Comparison of ENCODE assay signal across 8 mouse cellular contexts in genomic region chr5:104458832-104459705, GRCm38 (mm10). TPM values are rescaled to one million over a fixed set of nuclear protein-coding genes. Genes with fewer than 3 reads are reported as not detected.
A peak's percentile ranks its signal among the peaks of the same experiment; 100 is the strongest.
DNase-seq lines count a peak whose midpoint lies in the region; ATAC-seq and TF ChIP-seq lines count a peak whose summit lies in the region.

Gene Pkd2, plus strand, starts transcription at chr5:104459450.

- no peak for TF ChIP-seq CTCF in thymus, adult 2 months (IDR thresholded peaks at IDR 0.05; ENCODE audit: borderline replicate concordance, control insufficient read depth, extremely low read depth, insufficient read depth, low read length, poor library complexity)

- WGBS in thymus, adult 2 months, result 15% methylated on average over 46 of the region's 46 CpGs
- WGBS in embryonic facial prominence, embryonic 11.5 days, result 10% methylated on average over 46 of the region's 46 CpGs
- 10% methylated on average over 45 of the region's 46 CpGs for WGBS in limb, embryonic 13.5 days
- WGBS in midbrain, embryonic 12.5 days, result 15% methylated on average over 34 of the region's 46 CpGs
- WGBS in stomach, embryonic 15.5 days, result 17% methylated on average over 25 of the region's 46 CpGs

- no peak for TF ChIP-seq POLR2A in thymus, adult 2 months (IDR thresholded peaks at IDR 0.05; ENCODE audit: control insufficient read depth, extremely low read depth, insufficient read depth, low read length, poor library complexity)

- ATAC-seq in embryonic facial prominence, embryonic 11.5 days (replicated peaks; ENCODE audit: insufficient number of reproducible peaks, low FRiP score, low TSS enrichment, low read depth), result peak; percentile 80
- ATAC-seq in limb, embryonic 13.5 days (ENCODE audit: low FRiP score, low read depth), result peak; percentile 88
- ATAC-seq in midbrain, embryonic 12.5 days (ENCODE audit: low FRiP score, low read depth), result peak; percentile 90
- ATAC-seq in stomach, embryonic 15.5 days (ENCODE audit: insufficient read depth, low FRiP score, low read depth), result peak; percentile 94

- H3K27ac ChIP-seq in thymus, adult 2 months (ENCODE audit: control insufficient read depth, insufficient read depth, low read length), result peak within 1 kb of the TSS; percentile 29; the same call in 1 of the 2 replicates
- H3K27ac ChIP-seq in embryonic facial prominence, embryonic 11.5 days (replicated peaks; ENCODE audit: low read depth, low read length), result peak within 1 kb of the TSS; percentile 87
- peak within 1 kb of the TSS; percentile 97 for H3K27ac ChIP-seq in limb, embryonic 13.5 days
- peak within 1 kb of the TSS; percentile 87 for H3K27ac ChIP-seq in midbrain, embryonic 12.5 days (replicated peaks)
- peak within 1 kb of the TSS; percentile 95 for H3K27ac ChIP-seq in stomach, embryonic 15.5 days

- H3K36me3 ChIP-seq in thymus, adult 2 months (ENCODE audit: control insufficient read depth, insufficient read depth, low read length), result no peaks in the 10 kb centered on the region
- H3K36me3 ChIP-seq in embryonic facial prominence, embryonic 11.5 days (replicated peaks; ENCODE audit: control insufficient read depth, insufficient read depth, low read depth, low read length), result no peaks in the 10 kb centered on the region
- H3K36me3 ChIP-seq in limb, embryonic 13.5 days, result peaks cover 27% of the 10 kb centered on the region
- 0 out of 2 replicates have a peak, but pooled peaks cover 4% of the 10 kb centered on the region for H3K36me3 ChIP-seq in midbrain, embryonic 12.5 days
- H3K36me3 ChIP-seq in stomach, embryonic 15.5 days, result 0 out of 2 replicates have a peak, but pooled peaks cover under 1% of the 10 kb centered on the region

- peaks cover 11% of the 10 kb centered on the region; the same call in 1 of the 2 replicates for H3K27me3 ChIP-seq in thymus, adult 2 months (ENCODE audit: control insufficient read depth, insufficient read depth, low read length)
- no peaks in the 10 kb centered on the region for H3K27me3 ChIP-seq in embryonic facial prominence, embryonic 11.5 days (ENCODE audit: control insufficient read depth, insufficient read depth, low read length)
- H3K27me3 ChIP-seq in limb, embryonic 13.5 days, result no peaks in the 10 kb centered on the region
- H3K27me3 ChIP-seq in midbrain, embryonic 12.5 days, result no peaks in the 10 kb centered on the region
- no peaks in the 10 kb centered on the region for H3K27me3 ChIP-seq in stomach, embryonic 15.5 days (replicated peaks)

- no peaks in the 10 kb centered on the region for H3K9me3 ChIP-seq in embryonic facial prominence, embryonic 11.5 days (replicated peaks; ENCODE audit: control insufficient read depth, low read length)
- peaks cover 8% of the 10 kb centered on the region for H3K9me3 ChIP-seq in limb, embryonic 13.5 days
- no peaks in the 10 kb centered on the region for H3K9me3 ChIP-seq in midbrain, embryonic 12.5 days
- H3K9me3 ChIP-seq in stomach, embryonic 15.5 days, result no peaks in the 10 kb centered on the region

- peak within 1 kb of the TSS; percentile 98 for H3K9ac ChIP-seq in embryonic facial prominence, embryonic 11.5 days (replicated peaks; ENCODE audit: low read length)
- H3K9ac ChIP-seq in limb, embryonic 13.5 days, result peak within 1 kb of the TSS; percentile 98
- H3K9ac ChIP-seq in midbrain, embryonic 12.5 days (replicated peaks), result peak within 1 kb of the TSS; percentile 95
- H3K9ac ChIP-seq in stomach, embryonic 15.5 days, result peak within 1 kb of the TSS; percentile 91

- peak within 1 kb of the TSS; percentile 30 for H3K4me3 ChIP-seq in thymus, adult 2 months (ENCODE audit: control insufficient read depth, insufficient read depth, low read length)
- H3K4me3 ChIP-seq in embryonic facial prominence, embryonic 11.5 days (ENCODE audit: low read depth, low read length), result peak within 1 kb of the TSS; percentile 79
- peak within 1 kb of the TSS; percentile 89 for H3K4me3 ChIP-seq in limb, embryonic 13.5 days
- peak within 1 kb of the TSS; percentile 76 for H3K4me3 ChIP-seq in midbrain, embryonic 12.5 days
- H3K4me3 ChIP-seq in stomach, embryonic 15.5 days (replicated peaks), result peak within 1 kb of the TSS; percentile 90

- H3K4me1 ChIP-seq in thymus, adult 2 months (replicated peaks; ENCODE audit: control insufficient read depth, insufficient read depth, low read length), result no peaks in the 10 kb centered on the region
- no peaks in the 10 kb centered on the region for H3K4me1 ChIP-seq in embryonic facial prominence, embryonic 11.5 days (ENCODE audit: control insufficient read depth, insufficient read depth, low read length)
- peaks cover 26% of the 10 kb centered on the region for H3K4me1 ChIP-seq in limb, embryonic 13.5 days
- peaks cover 15% of the 10 kb centered on the region for H3K4me1 ChIP-seq in midbrain, embryonic 12.5 days
- peaks cover 3% of the 10 kb centered on the region; the same call in 1 of the 2 replicates for H3K4me1 ChIP-seq in stomach, embryonic 15.5 days

- H3K4me2 ChIP-seq in embryonic facial prominence, embryonic 11.5 days (ENCODE audit: low read depth, low read length), result peak within 1 kb of the TSS; percentile 82
- peak within 1 kb of the TSS; percentile 72 for H3K4me2 ChIP-seq in limb, embryonic 13.5 days (replicated peaks)
- H3K4me2 ChIP-seq in midbrain, embryonic 12.5 days (replicated peaks), result peak within 1 kb of the TSS; percentile 76
- H3K4me2 ChIP-seq in stomach, embryonic 15.5 days, result peak within 1 kb of the TSS; percentile 76

- no peak for DNase-seq in thymus, adult 2 months
- no peak for DNase-seq in thymus, postnatal 10 days (ENCODE audit: low spot score in 2 of 2)
- peak; percentile 79 for DNase-seq in embryonic facial prominence, embryonic 11.5 days (ENCODE audit: low spot score)
- peak; percentile 86 for DNase-seq in heart, adult 18-20 months
- peak; percentile 88 for DNase-seq in kidney, adult 18-20 months

RNA-seq across cellular contexts. Expression of gene Pkd2, which starts in this region (rescaled TPM):
- polyA plus RNA-seq in thymus, adult 2 months (2012; rRNA removed), result 4.2 and 4.3 TPM in 2 replicates
- 18.1 and 18.7 TPM in 2 replicates for polyA plus RNA-seq in embryonic facial prominence, embryonic 11.5 days (2014; fragmentation: Nextera tagmentation; extraction: Ambion mirVana)
- total RNA-seq in heart, adult 18-20 months (2021), result 10 to 100 TPM; 17.7 to 18.9 TPM
- 22.6 and 22.7 TPM in 2 replicates for polyA plus RNA-seq in limb, embryonic 13.5 days (2015; fragmentation: Nextera tagmentation; extraction: Ambion mirVana)
- polyA plus RNA-seq in midbrain, embryonic 12.5 days (2016; fragmentation: Nextera tagmentation; extraction: Ambion mirVana), result 14.1 and 14.3 TPM in 2 replicates
- polyA plus RNA-seq in stomach, embryonic 15.5 days (2015; fragmentation: Nextera tagmentation; extraction: Ambion mirVana), result 14.9 and 16.2 TPM in 2 replicates

Comparison
In these comparisons a context has a peak if more than half of its experiments do, and no peak if none do; other contexts are left out.
1. DNase-seq: peak in embryonic facial prominence, embryonic 11.5 days (single experiment), heart, adult 18-20 months (2 of 2) and kidney, adult 18-20 months (single experiment); none in thymus, adult 2 months (single experiment) and thymus, postnatal 10 days (0 of 2).
2. H3K27ac ChIP-seq: peak in every context shown above with its lines; median percentile 97 in limb, embryonic 13.5 days; 95 in stomach, embryonic 15.5 days; 87 in embryonic facial prominence, embryonic 11.5 days; 87 in midbrain, embryonic 12.5 days; 29 in thymus, adult 2 months.
3. H3K4me3 ChIP-seq: peak in every context shown above with its lines; median percentile 90 in stomach, embryonic 15.5 days; 89 in limb, embryonic 13.5 days; 79 in embryonic facial prominence, embryonic 11.5 days; 76 in midbrain, embryonic 12.5 days; 30 in thymus, adult 2 months.
4. Peak in every context shown above with its lines, with median percentiles within 50 percentile points of each other: ATAC-seq, H3K4me2 ChIP-seq and H3K9ac ChIP-seq.